Mouse (Mus musculus): ENCODE results near the gene Pqlc2. TPM values are rescaled to one million over a fixed set of nuclear protein-coding genes. Genes with fewer than 3 reads are reported as not detected.

The Pqlc2 gene
- polyA plus RNA-seq, 1 experiment from 2014 or later: 14.3 TPM

GRCm38 (mm10) chr4:139334631-139335295, 24.3 kb upstream of the Pqlc2 start:
- H3K27me3 ChIP-seq: peaks cover 25% of the 10 kb centered on the region
- no peak for ATAC-seq (ENCODE audit: low FRiP score)
- no peak overlapping the region for H3K4me2 ChIP-seq
- no peaks in the 10 kb centered on the region for H3K9me3 ChIP-seq
- H3K36me3 ChIP-seq: no peaks in the 10 kb centered on the region
- H3K27ac ChIP-seq: no peak overlapping the region
- H3K4me1 ChIP-seq (replicated peaks): no peaks in the 10 kb centered on the region
- no peak overlapping the region for H3K9ac ChIP-seq
- 62% methylated on average over 8 of the region's 9 CpGs for WGBS
- H3K4me3 ChIP-seq: no peak overlapping the region

DNA sequence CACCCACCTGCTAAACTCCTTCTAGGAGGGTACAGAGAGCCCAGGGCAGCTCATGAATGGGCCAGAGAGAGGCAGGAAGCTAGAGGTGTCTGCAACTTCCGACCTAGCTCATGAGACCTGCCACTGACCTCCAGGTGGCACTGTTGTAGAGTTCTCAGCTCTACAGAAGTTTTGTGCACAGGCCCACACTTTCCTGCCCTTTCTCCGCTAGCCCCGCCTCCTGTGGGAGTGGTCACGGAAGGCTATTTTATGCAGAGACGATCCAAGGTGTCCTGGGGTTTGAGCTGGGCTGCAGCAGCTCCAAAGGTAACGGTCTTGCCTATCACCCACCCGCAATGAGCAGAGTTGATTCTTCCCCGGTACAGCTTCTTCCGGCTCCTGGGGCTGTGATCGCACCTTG, 20.1 kb upstream of the Pqlc2 start:
- Histone ChIP-seq H3K27me3 (peaks cover 8% of the 10 kb centered on the region; the same call in 1 of the 2 replicates), H3K9me3 (no peaks in the 10 kb centered on the region), H3K4me1 (replicated peaks) (no peaks in the 10 kb centered on the region), H3K9ac (no peak overlapping the region), H3K36me3 (no peaks in the 10 kb centered on the region), H3K4me3 (no peak overlapping the region), H3K4me2 (peak overlapping the region; percentile 33), H3K27ac (no peak overlapping the region)
- WGBS: 9% methylated on average over 10 of the region's 10 CpGs
- no peak for ATAC-seq (ENCODE audit: low FRiP score)

- no peak for ATAC-seq (ENCODE audit: low FRiP score)
- no peak overlapping the region for H3K27ac ChIP-seq
- H3K36me3 ChIP-seq: peaks cover 43% of the 10 kb centered on the region
- H3K9me3 ChIP-seq: no peaks in the 10 kb centered on the region
- H3K4me2 ChIP-seq: no peak overlapping the region
- no peak overlapping the region for H3K9ac ChIP-seq
- no peaks in the 10 kb centered on the region for H3K4me1 ChIP-seq (replicated peaks)
- WGBS: 90% methylated on average over 4 of the region's 4 CpGs
- no peaks in the 10 kb centered on the region for H3K27me3 ChIP-seq
- H3K4me3 ChIP-seq: no peak overlapping the region
These were observed 9.2 kb upstream of the Pqlc2 start for GRCm38 (mm10) chr4:139319740-139320139.

DNA sequence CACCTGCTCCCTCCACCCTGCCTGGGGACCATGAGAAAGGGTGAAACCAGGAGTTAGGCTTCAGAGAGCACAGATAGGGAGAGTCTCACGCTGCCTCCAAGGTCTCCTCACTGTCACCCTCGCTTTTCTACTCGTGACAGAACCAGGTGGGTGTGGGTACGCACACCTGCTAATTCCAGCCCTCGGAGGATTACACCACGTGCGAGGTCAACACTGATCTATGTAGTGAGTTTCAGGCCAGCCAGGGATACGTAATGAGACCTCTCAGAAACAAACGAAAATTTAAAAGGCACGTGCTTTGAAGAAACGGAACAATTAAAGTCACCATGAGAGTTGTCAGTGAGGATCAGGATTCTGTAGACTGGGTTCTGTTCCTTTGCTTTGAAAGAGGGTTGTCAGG, 7.9 kb upstream of the Pqlc2 start:
- no peaks in the 10 kb centered on the region for H3K4me1 ChIP-seq (replicated peaks)
- no peak overlapping the region for H3K4me3 ChIP-seq
- peaks cover 52% of the 10 kb centered on the region for H3K36me3 ChIP-seq
- 91% methylated on average over 11 of the region's 11 CpGs for WGBS
- H3K9me3 ChIP-seq: no peaks in the 10 kb centered on the region
- no peak overlapping the region for H3K4me2 ChIP-seq
- no peak for ATAC-seq (ENCODE audit: low FRiP score)
- no peak overlapping the region for H3K9ac ChIP-seq
- no peak overlapping the region for H3K27ac ChIP-seq
- no peaks in the 10 kb centered on the region for H3K27me3 ChIP-seq

DNA sequence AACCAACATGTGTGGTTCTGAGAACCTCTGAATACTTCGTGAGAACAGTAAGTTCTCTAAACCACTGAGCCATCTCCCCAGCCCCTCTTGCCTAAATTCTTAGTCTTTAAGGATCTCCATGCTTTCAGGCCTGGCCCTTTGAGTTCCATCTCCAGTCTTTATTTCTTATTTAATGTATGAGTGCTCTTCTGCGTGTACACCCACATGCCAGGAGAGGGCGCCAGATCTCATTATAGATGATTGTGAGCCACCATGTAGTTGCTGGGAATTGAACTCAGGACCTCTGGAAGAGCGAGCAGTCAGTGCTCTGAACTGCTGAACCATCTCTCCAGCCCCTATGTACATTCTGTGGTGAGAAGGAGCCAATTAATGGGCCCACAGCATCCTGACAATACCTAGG, 2.1 kb upstream of the Pqlc2 start:
- 59% methylated on average over 4 of the region's 4 CpGs for WGBS
- Histone ChIP-seq H3K9ac (no peak overlapping the region), H3K27me3 (0 out of 2 replicates have a peak, but pooled peaks cover 13% of the 10 kb centered on the region), H3K36me3 (peaks cover 32% of the 10 kb centered on the region), H3K4me1 (replicated peaks) (peaks cover 40% of the 10 kb centered on the region), H3K4me3 (no peak overlapping the region), H3K27ac (no peak overlapping the region), H3K4me2 (no peak overlapping the region), H3K9me3 (no peaks in the 10 kb centered on the region)
- no peak for ATAC-seq (ENCODE audit: low FRiP score)

DNA sequence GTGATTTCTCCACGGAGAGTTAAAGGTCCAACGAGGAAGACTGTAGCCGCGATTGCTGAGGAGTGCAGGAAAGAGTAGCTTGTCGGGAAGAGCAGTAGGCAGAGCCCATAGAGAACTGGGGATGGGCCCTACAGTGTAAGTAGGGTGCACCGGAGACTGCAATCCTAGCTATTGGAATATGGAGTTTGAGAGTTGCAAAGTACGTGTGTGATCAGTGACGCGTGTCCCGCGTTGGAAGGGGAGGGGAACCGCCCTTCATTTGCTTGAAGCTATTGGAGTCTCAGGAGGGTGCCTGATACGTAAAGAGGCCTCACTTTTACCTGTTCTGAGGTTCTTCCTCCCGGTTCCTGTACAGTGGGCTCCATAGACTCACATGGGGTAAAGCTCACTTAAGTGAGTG, 1.2 kb upstream of the Pqlc2 start:
- WGBS: 15% methylated on average over 14 of the region's 14 CpGs
- no peak for ATAC-seq (ENCODE audit: low FRiP score)
- Histone ChIP-seq H3K4me3 (peak overlapping the region; percentile 80), H3K36me3 (peaks cover 28% of the 10 kb centered on the region), H3K4me1 (replicated peaks) (peaks cover 40% of the 10 kb centered on the region), H3K27ac (no peak overlapping the region), H3K9ac (peak overlapping the region; percentile 88), H3K9me3 (no peaks in the 10 kb centered on the region), H3K4me2 (peak overlapping the region; percentile 94), H3K27me3 (0 out of 2 replicates have a peak, but pooled peaks cover 13% of the 10 kb centered on the region)

DNA sequence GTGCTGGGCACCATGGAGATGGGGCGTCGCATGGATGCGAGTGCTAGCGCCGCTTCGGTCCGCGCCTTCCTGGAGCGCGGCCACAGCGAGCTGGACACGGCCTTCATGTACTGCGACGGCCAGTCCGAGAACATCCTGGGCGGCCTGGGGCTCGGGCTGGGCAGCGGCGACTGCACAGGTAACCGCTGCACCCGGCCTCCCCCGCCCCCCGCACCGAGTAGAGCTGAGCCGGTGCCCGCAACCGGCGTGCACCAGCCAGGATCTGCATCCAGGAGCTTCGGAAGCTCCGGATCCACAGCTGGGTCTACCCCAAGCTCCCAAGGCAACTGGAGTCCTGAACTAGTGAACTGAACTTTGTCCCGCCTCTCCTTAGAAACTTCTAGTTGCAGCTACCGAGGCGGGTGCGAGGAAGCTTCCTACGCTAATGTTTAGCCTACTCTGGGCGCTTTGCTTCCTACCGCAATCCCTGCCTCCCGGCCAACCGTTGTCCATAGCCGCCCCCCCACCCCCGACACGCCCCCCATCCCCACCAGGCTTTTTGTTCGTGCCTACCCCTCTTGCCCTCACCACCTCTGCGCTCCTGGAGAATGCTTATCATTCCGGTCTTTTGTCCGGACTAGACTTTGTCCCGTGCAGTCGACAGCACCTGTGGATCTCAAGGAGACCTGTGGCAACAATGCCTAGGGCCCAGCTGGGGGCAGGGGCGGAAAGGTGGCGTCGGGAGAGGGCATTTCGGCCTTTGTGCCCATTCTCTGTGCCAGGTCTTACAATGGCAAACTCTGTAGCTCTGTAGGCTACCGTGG, 592 bp upstream of the Pqlc2 start:
- peak overlapping the region; percentile 94 for H3K4me2 ChIP-seq
- H3K9me3 ChIP-seq: no peaks in the 10 kb centered on the region
- H3K27ac ChIP-seq: peak overlapping the region; percentile 84
- peaks cover 31% of the 10 kb centered on the region for H3K36me3 ChIP-seq
- H3K4me3 ChIP-seq: peak overlapping the region; percentile 80
- H3K4me1 ChIP-seq (replicated peaks): peaks cover 40% of the 10 kb centered on the region
- 0 out of 2 replicates have a peak, but pooled peaks cover 13% of the 10 kb centered on the region for H3K27me3 ChIP-seq
- ATAC-seq (ENCODE audit: low FRiP score): peak; percentile 79
- H3K9ac ChIP-seq: peak overlapping the region; percentile 88
- WGBS: under 1% methylated on average over 53 of the region's 53 CpGs

DNA sequence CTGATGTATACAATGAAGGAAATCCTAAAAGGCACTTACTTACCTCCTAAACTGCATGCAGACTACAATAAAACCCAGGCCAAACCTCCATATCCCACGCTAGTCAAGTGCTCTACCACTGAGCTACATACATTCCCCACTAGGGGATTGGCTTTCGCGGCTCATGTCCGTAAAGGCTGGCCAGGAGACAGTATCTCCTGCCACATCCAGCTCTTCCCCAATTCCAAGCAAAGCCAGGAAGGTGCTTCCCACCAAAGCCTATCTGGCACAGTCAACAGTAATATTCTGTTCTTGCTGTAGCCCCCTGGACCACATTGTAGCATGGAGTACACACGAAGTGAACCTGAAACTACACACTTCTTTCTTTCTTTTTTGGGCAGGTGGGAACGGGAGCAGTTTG, 857 bp downstream of the Pqlc2 start:
- ATAC-seq (ENCODE audit: low FRiP score): no peak
- peak overlapping the region; percentile 94 for H3K4me2 ChIP-seq
- no peaks in the 10 kb centered on the region for H3K9me3 ChIP-seq
- no peak overlapping the region for H3K27ac ChIP-seq
- peak overlapping the region; percentile 88 for H3K9ac ChIP-seq
- peaks cover 31% of the 10 kb centered on the region for H3K36me3 ChIP-seq
- WGBS: 21% methylated on average over 6 of the region's 6 CpGs
- H3K27me3 ChIP-seq: 0 out of 2 replicates have a peak, but pooled peaks cover 13% of the 10 kb centered on the region
- H3K4me1 ChIP-seq (replicated peaks): peaks cover 40% of the 10 kb centered on the region
- H3K4me3 ChIP-seq: peak overlapping the region; percentile 80

DNA sequence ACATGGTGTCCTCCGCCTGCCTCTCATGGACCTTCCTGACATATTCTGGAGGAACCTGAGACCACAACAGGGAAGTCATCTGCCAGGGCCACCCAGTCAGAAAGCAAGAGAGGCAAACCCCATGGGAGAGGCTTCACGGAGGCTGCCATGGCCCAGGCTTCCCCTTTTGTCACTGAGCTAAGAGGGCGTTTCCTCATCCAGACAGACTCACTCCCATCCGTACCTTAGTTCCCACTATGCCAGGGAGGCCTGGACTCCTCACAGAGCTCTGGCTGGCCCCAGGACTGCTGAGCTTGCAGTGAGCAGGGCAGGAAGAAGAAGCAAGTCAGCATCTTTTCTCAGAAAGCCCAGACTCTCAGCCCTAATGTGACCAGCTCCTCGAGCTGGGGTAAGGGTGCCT, 2.6 kb downstream of the Pqlc2 start:
- WGBS: 80% methylated on average over 5 of the region's 5 CpGs
- H3K9me3 ChIP-seq: no peaks in the 10 kb centered on the region
- H3K4me3 ChIP-seq: no peak overlapping the region
- no peak for ATAC-seq (ENCODE audit: low FRiP score)
- H3K4me2 ChIP-seq: no peak overlapping the region
- no peak overlapping the region for H3K9ac ChIP-seq
- H3K27ac ChIP-seq: no peak overlapping the region
- 0 out of 2 replicates have a peak, but pooled peaks cover 13% of the 10 kb centered on the region for H3K27me3 ChIP-seq
- peaks cover 40% of the 10 kb centered on the region for H3K4me1 ChIP-seq (replicated peaks)
- H3K36me3 ChIP-seq: peaks cover 27% of the 10 kb centered on the region

GRCm38 (mm10) chr4:139305521-139305920, 5.0 kb downstream of the Pqlc2 start:
- Histone ChIP-seq H3K9me3 (no peaks in the 10 kb centered on the region), H3K4me3 (no peak overlapping the region), H3K9ac (0 out of 2 replicates have a peak overlapping the region, but pooled peaks have one; percentile 1), H3K27ac (no peak overlapping the region), H3K27me3 (0 out of 2 replicates have a peak, but pooled peaks cover 5% of the 10 kb centered on the region), H3K4me2 (no peak overlapping the region), H3K36me3 (peaks cover 51% of the 10 kb centered on the region), H3K4me1 (replicated peaks) (peaks cover 26% of the 10 kb centered on the region)
- WGBS: 92% methylated on average over 3 of the region's 3 CpGs
- ATAC-seq (ENCODE audit: low FRiP score): no peak

DNA sequence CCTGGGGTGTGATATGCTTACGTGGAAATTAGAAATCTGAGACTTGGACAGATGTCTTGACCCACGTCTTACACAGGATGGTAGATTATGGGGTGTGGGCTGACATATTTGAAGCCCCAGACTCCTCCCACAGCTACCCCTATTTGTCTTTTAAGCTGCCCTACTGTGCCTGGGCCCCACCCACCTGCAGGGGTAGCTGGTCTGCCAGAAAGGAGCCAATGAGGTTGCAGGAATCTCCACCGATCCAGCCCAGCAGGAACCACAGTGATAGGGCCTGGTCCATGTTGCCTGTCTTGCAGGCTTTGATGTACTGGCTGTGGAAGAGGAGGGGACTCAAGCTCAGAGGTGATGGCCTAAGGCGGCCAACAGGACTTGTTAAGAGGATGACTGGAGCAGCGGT, 8.3 kb downstream of the Pqlc2 start:
- Histone ChIP-seq H3K27ac (no peak overlapping the region), H3K9ac (no peak overlapping the region), H3K4me3 (no peak overlapping the region), H3K9me3 (no peaks in the 10 kb centered on the region), H3K36me3 (peaks cover 83% of the 10 kb centered on the region), H3K4me2 (no peak overlapping the region), H3K4me1 (replicated peaks) (no peaks in the 10 kb centered on the region), H3K27me3 (no peaks in the 10 kb centered on the region)
- 63% methylated on average over 5 of the region's 5 CpGs for WGBS
- ATAC-seq (ENCODE audit: low FRiP score): no peak

- no peak for ATAC-seq (ENCODE audit: low FRiP score)
- Histone ChIP-seq H3K4me2 (no peak overlapping the region), H3K9me3 (no peaks in the 10 kb centered on the region), H3K27ac (no peak overlapping the region), H3K4me3 (no peak overlapping the region), H3K27me3 (no peaks in the 10 kb centered on the region), H3K9ac (no peak overlapping the region), H3K4me1 (replicated peaks) (no peaks in the 10 kb centered on the region), H3K36me3 (peaks cover 85% of the 10 kb centered on the region)
- 93% methylated on average over 8 of the region's 8 CpGs for WGBS
These were observed 8.7 kb downstream of the Pqlc2 start for GRCm38 (mm10) chr4:139301780-139302179.
